ENCODE assay signal across 37 mouse cellular contexts in the genomic region with DNA sequence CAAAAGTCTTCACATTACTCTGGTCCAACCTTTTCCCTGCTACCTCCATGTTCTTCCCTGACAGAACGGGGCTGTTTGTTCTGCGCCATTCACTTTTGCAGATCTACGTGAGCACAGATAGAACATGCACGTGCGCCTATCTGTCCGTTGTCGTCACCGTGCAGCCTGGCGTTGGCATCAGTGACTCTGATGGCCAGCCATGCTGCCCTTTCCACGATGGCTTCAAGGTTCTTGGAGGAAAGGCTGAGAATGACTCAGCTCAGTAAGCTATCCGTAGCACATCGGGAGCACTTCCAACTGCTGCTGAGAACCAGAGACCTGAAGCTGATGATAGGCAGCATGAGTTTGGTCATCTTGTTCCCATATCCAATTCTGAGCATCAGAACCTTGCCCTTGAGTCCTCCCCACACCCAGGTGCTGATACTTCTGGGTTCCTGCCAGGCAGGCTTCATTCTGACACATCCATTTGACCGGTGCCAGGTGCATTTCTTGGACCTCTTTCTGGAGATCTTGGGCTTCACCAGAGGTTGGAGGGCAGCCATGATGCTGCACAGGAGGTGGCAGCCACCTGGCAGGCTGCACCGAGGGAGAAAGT. TPM values are rescaled to one million over a fixed set of nuclear protein-coding genes. Genes with fewer than 3 reads are reported as not detected.
DNase-seq lines count a peak whose midpoint lies in the region; ATAC-seq lines count a peak whose summit lies in the region.
"Had no signal": no experiment of that assay in that cellular context is flagged by ENCODE, and none has a peak within 500 bp of the region (broad histone marks: within the 10 kb centered on the region; RNA-seq: fewer than 3 reads in every experiment).

No protein-coding gene starts in this region.

- no peak overlapping the region for H3K4me3 ChIP-seq in forebrain, embryonic 14.5 days (ENCODE audit: low read depth, low read length)
- H3K4me3 ChIP-seq in kidney, embryonic 14.5 days (ENCODE audit: low read length), result no peak overlapping the region
- H3K4me3 ChIP-seq: embryonic facial prominence, embryonic 10.5 days; embryonic facial prominence, embryonic 15.5 days; forebrain, embryonic 12.5 days; heart, embryonic 12.5 days; hindbrain, embryonic 13.5 days; left cerebral cortex, adult 2 months; limb, embryonic 13.5 days; lung, embryonic 15.5 days; neural tube, embryonic 12.5 days; stomach, embryonic 15.5 days had no signal

- DNase-seq in adrenal gland, adult (ENCODE audit: inconsistent age in 2 of 2, low spot score in 1 of 2), result peak; percentile 83 to 87
- no peak for DNase-seq in adrenal gland, postnatal 4 days (ENCODE audit: low spot score in 2 of 2)
- DNase-seq in adrenal gland, postnatal 25 days, result peak; percentile 51
- peak; percentile 40 for DNase-seq in cerebellum, adult 8-10 months
- peak; percentile 54 to 73 for DNase-seq in cerebellum, postnatal 25 days
- no peak for DNase-seq in forebrain, embryonic 14.5 days (ENCODE audit: low spot score)
- no peak for DNase-seq in natural killer cell, adult 2 months (ENCODE audit: low spot score in 2 of 2)
- DNase-seq: gastrocnemius, postnatal 14 days; heart, adult 18-20 months; heart, postnatal 4 days; kidney, adult 8-10 months; kidney, postnatal 25 days had no signal

- no peaks in the 10 kb centered on the region for H3K9me3 ChIP-seq in forebrain, embryonic 14.5 days (replicated peaks; ENCODE audit: control insufficient read depth, low read length)
- no peaks in the 10 kb centered on the region for H3K9me3 ChIP-seq in kidney, embryonic 14.5 days (ENCODE audit: control insufficient read depth, low read length)
- H3K9me3 ChIP-seq: embryonic facial prominence, embryonic 10.5 days; embryonic facial prominence, embryonic 15.5 days; forebrain, embryonic 12.5 days; heart, embryonic 12.5 days; hindbrain, embryonic 13.5 days; lung, embryonic 15.5 days; neural tube, embryonic 12.5 days; stomach, embryonic 15.5 days had no signal

- no peak for ATAC-seq in forebrain, embryonic 14.5 days
- ATAC-seq in kidney, embryonic 14.5 days (ENCODE audit: low FRiP score, low TSS enrichment), result no peak
- ATAC-seq: activated CD4-positive, CD25-positive, alpha-beta regulatory T cell, adult 4 months; intestine, embryonic 16.5 days; midbrain, embryonic 16.5 days had no signal

- H3K4me1 ChIP-seq in forebrain, embryonic 14.5 days (ENCODE audit: control insufficient read depth, insufficient read depth, low read length), result no peaks in the 10 kb centered on the region
- H3K4me1 ChIP-seq in kidney, embryonic 14.5 days (ENCODE audit: control insufficient read depth, insufficient read depth, low read length), result no peaks in the 10 kb centered on the region
- H3K4me1 ChIP-seq: embryonic facial prominence, embryonic 10.5 days; embryonic facial prominence, embryonic 15.5 days; forebrain, embryonic 12.5 days; hindbrain, embryonic 13.5 days; limb, embryonic 13.5 days; lung, embryonic 15.5 days; neural tube, embryonic 12.5 days; stomach, embryonic 15.5 days had no signal

- H3K4me2 ChIP-seq in forebrain, embryonic 14.5 days (ENCODE audit: low read length), result no peak overlapping the region
- no peak overlapping the region for H3K4me2 ChIP-seq in kidney, embryonic 14.5 days (replicated peaks; ENCODE audit: low read depth, low read length)
- H3K4me2 ChIP-seq: embryonic facial prominence, embryonic 15.5 days; forebrain, embryonic 12.5 days; heart, embryonic 12.5 days; hindbrain, embryonic 13.5 days; limb, embryonic 13.5 days; liver, embryonic 11.5 days; lung, embryonic 15.5 days; midbrain, embryonic 11.5 days; neural tube, embryonic 12.5 days; stomach, embryonic 15.5 days had no signal

- H3K27me3 ChIP-seq in forebrain, embryonic 14.5 days (replicated peaks; ENCODE audit: control insufficient read depth, insufficient read depth, low read length), result no peaks in the 10 kb centered on the region
- H3K27me3 ChIP-seq in kidney, embryonic 14.5 days (ENCODE audit: control insufficient read depth, insufficient read depth, low read length), result no peaks in the 10 kb centered on the region
- H3K27me3 ChIP-seq: embryonic facial prominence, embryonic 15.5 days; forebrain, embryonic 12.5 days; limb, embryonic 13.5 days; lung, embryonic 15.5 days; neural tube, embryonic 12.5 days; stomach, embryonic 15.5 days had no signal

- no peak overlapping the region for H3K9ac ChIP-seq in forebrain, embryonic 14.5 days (ENCODE audit: low read length)
- H3K9ac ChIP-seq in kidney, embryonic 14.5 days (ENCODE audit: low read depth, low read length), result no peak overlapping the region
- H3K9ac ChIP-seq: embryonic facial prominence, embryonic 15.5 days; forebrain, embryonic 12.5 days; heart, embryonic 12.5 days; hindbrain, embryonic 13.5 days; limb, embryonic 13.5 days; lung, embryonic 15.5 days; neural tube, embryonic 12.5 days; stomach, embryonic 15.5 days had no signal

- whole genome bisulfite sequencing in forebrain, embryonic 14.5 days, result 90% methylated on average over 14 of the region's 14 CpGs
- WGBS in kidney, embryonic 14.5 days, result 93% methylated on average over 14 of the region's 14 CpGs

- H3K27ac ChIP-seq in forebrain, embryonic 14.5 days (ENCODE audit: low read depth, low read length), result no peak overlapping the region
- no peak overlapping the region for H3K27ac ChIP-seq in kidney, embryonic 14.5 days (ENCODE audit: low read depth, low read length)
- H3K27ac ChIP-seq: embryonic facial prominence, embryonic 10.5 days; embryonic facial prominence, embryonic 15.5 days; forebrain, embryonic 12.5 days; hindbrain, embryonic 13.5 days; left cerebral cortex, adult 2 months; limb, embryonic 13.5 days; lung, embryonic 15.5 days; neural tube, embryonic 12.5 days; stomach, embryonic 15.5 days had no signal

- no peaks in the 10 kb centered on the region for H3K36me3 ChIP-seq in forebrain, embryonic 14.5 days (ENCODE audit: control insufficient read depth, insufficient read depth, low read length)
- H3K36me3 ChIP-seq in kidney, embryonic 14.5 days (ENCODE audit: control insufficient read depth, insufficient read depth, low read length), result no peaks in the 10 kb centered on the region
- H3K36me3 ChIP-seq: embryonic facial prominence, embryonic 10.5 days; embryonic facial prominence, embryonic 15.5 days; forebrain, embryonic 12.5 days; heart, embryonic 12.5 days; hindbrain, embryonic 13.5 days; limb, embryonic 13.5 days; lung, embryonic 15.5 days; neural tube, embryonic 12.5 days; stomach, embryonic 15.5 days had no signal

RNA-seq across cellular contexts. Expression of gene Prss22, which starts 6.3 kb away (rescaled TPM):
- not detected for total RNA-seq in adrenal gland, postnatal 4 days (2021)
- not detected in 2 replicates for total RNA-seq in adrenal gland, postnatal 25 days (2021)
- polyA plus RNA-seq in forebrain, embryonic 14.5 days (2014; fragmentation: Nextera tagmentation; extraction: Ambion mirVana), result not detected in 2 replicates
- polyA plus RNA-seq in kidney, embryonic 14.5 days (2014; fragmentation: Nextera tagmentation; extraction: Ambion mirVana), result 0.59 and 0.91 TPM in 2 replicates
- total RNA-seq: CH12.LX; gastrocnemius, postnatal 14 days; heart, adult 18-20 months; heart, postnatal 4 days; layer of hippocampus, adult 18-20 months; layer of hippocampus, postnatal 10 days; megakaryocyte, adult 5-6 weeks had no signal
- polyA plus RNA-seq: activated CD4-positive, CD25-positive, alpha-beta regulatory T cell, adult 4 months; heart, postnatal 0 days; hindbrain, embryonic 13.5 days; liver, embryonic 16.5 days; midbrain, embryonic 11.5 days; midbrain, embryonic 16.5 days had no signal

RNA-seq across cellular contexts. Expression of gene Prss30, which starts 23.8 kb away (rescaled TPM):
- total RNA-seq in adrenal gland, postnatal 4 days (2021), result not detected
- 0.36 TPM in 1 of 2 replicates, not detected in the other for total RNA-seq in adrenal gland, postnatal 25 days (2021)
- not detected in 2 replicates for polyA plus RNA-seq in forebrain, embryonic 14.5 days (2014; fragmentation: Nextera tagmentation; extraction: Ambion mirVana)
- polyA plus RNA-seq in kidney, embryonic 14.5 days (2014; fragmentation: Nextera tagmentation; extraction: Ambion mirVana), result 0.26 and 0.30 TPM in 2 replicates
- total RNA-seq: ES-E14; gastrocnemius, postnatal 14 days; heart, adult 18-20 months; heart, postnatal 4 days; layer of hippocampus, adult 18-20 months had no signal
- polyA plus RNA-seq: embryonic facial prominence, embryonic 10.5 days; embryonic facial prominence, embryonic 15.5 days; forebrain, embryonic 12.5 days; heart, embryonic 12.5 days; heart, postnatal 0 days; hindbrain, embryonic 13.5 days; limb, embryonic 13.5 days; liver, embryonic 11.5 days; midbrain, embryonic 11.5 days; neural tube, embryonic 12.5 days had no signal

RNA-seq across cellular contexts. Expression of gene Prss27, which starts 33.8 kb away (rescaled TPM):
- not detected for total RNA-seq in adrenal gland, postnatal 4 days (2021)
- 0.43 TPM in 1 of 2 replicates, not detected in the other for total RNA-seq in adrenal gland, postnatal 25 days (2021)
- not detected in 2 replicates for polyA plus RNA-seq in forebrain, embryonic 14.5 days (2014; fragmentation: Nextera tagmentation; extraction: Ambion mirVana)
- polyA plus RNA-seq in kidney, embryonic 14.5 days (2014; fragmentation: Nextera tagmentation; extraction: Ambion mirVana), result not detected in 2 replicates
- total RNA-seq: CH12.LX; gastrocnemius, postnatal 14 days; heart, adult 18-20 months; heart, postnatal 4 days; layer of hippocampus, adult 18-20 months; layer of hippocampus, postnatal 10 days; left cerebral cortex, adult 2 months; left cerebral cortex, postnatal 36 days; megakaryocyte, adult 5-6 weeks had no signal
- polyA plus RNA-seq: activated CD4-positive, CD25-positive, alpha-beta regulatory T cell, adult 4 months; heart, postnatal 0 days; liver, embryonic 11.5 days; liver, embryonic 16.5 days; midbrain, embryonic 11.5 days had no signal

RNA-seq across cellular contexts. Expression of gene Sbpl, which starts 49.1 kb away (rescaled TPM):
- total RNA-seq in adrenal gland, postnatal 4 days (2021), result not detected
- total RNA-seq in adrenal gland, postnatal 25 days (2021), result not detected in 2 replicates
- not detected in 2 replicates for polyA plus RNA-seq in forebrain, embryonic 14.5 days (2014; fragmentation: Nextera tagmentation; extraction: Ambion mirVana)
- not detected in 2 replicates for polyA plus RNA-seq in kidney, embryonic 14.5 days (2014; fragmentation: Nextera tagmentation; extraction: Ambion mirVana)
- total RNA-seq: CH12.LX; ES-E14; gastrocnemius, postnatal 14 days; heart, adult 18-20 months; heart, postnatal 4 days; layer of hippocampus, adult 18-20 months; layer of hippocampus, postnatal 10 days; left cerebral cortex, adult 2 months; left cerebral cortex, postnatal 36 days; megakaryocyte, adult 5-6 weeks had no signal
- polyA plus RNA-seq: activated CD4-positive, CD25-positive, alpha-beta regulatory T cell, adult 4 months; C2C12; embryonic facial prominence, embryonic 10.5 days; embryonic facial prominence, embryonic 15.5 days; forebrain, embryonic 12.5 days; heart, embryonic 12.5 days; heart, postnatal 0 days; hindbrain, embryonic 13.5 days; intestine, embryonic 16.5 days; limb, embryonic 13.5 days; liver, embryonic 11.5 days; liver, embryonic 16.5 days; lung, embryonic 15.5 days; midbrain, embryonic 11.5 days; midbrain, embryonic 16.5 days; neural tube, embryonic 12.5 days; stomach, embryonic 15.5 days had no signal

Comparison
In these comparisons a context has a peak if more than half of its experiments do, and no peak if none do; other contexts are left out.
1. DNase-seq: peak in adrenal gland, adult (2 of 2), adrenal gland, postnatal 25 days (single experiment), cerebellum, adult 8-10 months (single experiment) and cerebellum, postnatal 25 days (2 of 2); none in adrenal gland, postnatal 4 days (0 of 2), forebrain, embryonic 14.5 days (single experiment) and natural killer cell, adult 2 months (0 of 2).